Mouse (Mus musculus) intestine, embryonic 15.5 days (tissue): ENCODE data around the gene Lamtor2. TPM values are rescaled to one million over a fixed set of nuclear protein-coding genes. Genes with fewer than 3 reads are reported as not detected.
A peak's percentile ranks its signal among the peaks of the same experiment; 100 is the strongest.

Experiments used
- ATAC-seq: fragments of 200-750 bp; cut with Nextera tagmentation; 2 replicates; pipeline ENCODE4 v1.8.0; 2017; ENCODE audit warnings: moderate TSS enrichment, moderate library complexity
- H3K27ac ChIP-seq: fragments of 300-500 bp; sonication (generic); 2 replicates; pipeline ENCODE4 v1.5.1; 2015; ENCODE audit warnings: mild to moderate bottlenecking, inconsistent platforms
- H3K27me3 ChIP-seq: fragments of 300-500 bp; sonication (generic); replicated peaks from 2 replicates; pipeline ENCODE4 v1.6.1; 2015; ENCODE audit warnings: inconsistent platforms
- H3K36me3 ChIP-seq: fragments of 300-500 bp; sonication (generic); 2 replicates; pipeline ENCODE4 v1.6.1; 2015; ENCODE audit warnings: inconsistent platforms
- H3K4me1 ChIP-seq: fragments of 300-500 bp; sonication (generic); replicated peaks from 2 replicates; pipeline ENCODE4 v1.6.1; 2015; ENCODE audit warnings: inconsistent platforms
- H3K4me2 ChIP-seq: fragments of 300-500 bp; sonication (generic); replicated peaks from 2 replicates; pipeline ENCODE4 v1.6.1; 2015; ENCODE audit warnings: mild to moderate bottlenecking, inconsistent platforms
- H3K4me3 ChIP-seq: fragments of 300-500 bp; sonication (generic); replicated peaks from 2 replicates; pipeline ENCODE4 v1.5.1; 2015; ENCODE audit warnings: inconsistent platforms
- H3K9ac ChIP-seq: fragments of 300-500 bp; sonication (generic); 2 replicates; pipeline ENCODE4 v1.6.1; 2015; ENCODE audit warnings: inconsistent platforms
- H3K9me3 ChIP-seq: fragments of 300-500 bp; sonication (generic); 2 replicates; pipeline ENCODE4 v1.6.1; 2016; ENCODE audit warnings: inconsistent platforms
- WGBS: fragments of 180-500 bp; shearing (Covaris S2); methylation state at CpG from one replicate; pipeline ENCODE4 v1.1.7; 2015; 5-methylcytosine and 5-hydroxymethylcytosine counted together
- polyA plus RNA-seq: library from polyadenylated mRNA; unstranded; fragments of >200 nt; fragmentation: Nextera tagmentation; extraction: Ambion mirVana; gene quantifications from 2 replicates; pipeline ENCODE4 v1.2.1, GENCODE M21; 2015

The Lamtor2 gene
- polyA plus RNA-seq, 1 experiment from 2014 or later: 188 TPM

- Histone ChIP-seq H3K27ac (no peak overlapping the region), H3K9ac (0 out of 2 replicates have a peak overlapping the region, but pooled peaks have one; percentile 0), H3K27me3 (no peaks in the 10 kb centered on the region), H3K4me1 (peaks cover 52% of the 10 kb centered on the region), H3K36me3 (peaks cover 22% of the 10 kb centered on the region), H3K4me3 (no peak overlapping the region), H3K9me3 (no peaks in the 10 kb centered on the region), H3K4me2 (no peak overlapping the region)
- WGBS: 58% methylated on average over 9 of the region's 9 CpGs
- no peak for ATAC-seq
Measured at GRCm38 (mm10) chr3:88538271-88539145, 14.4 kb downstream of the Lamtor2 start.

- no peaks in the 10 kb centered on the region for H3K27me3 ChIP-seq
- H3K9ac ChIP-seq: peak overlapping the region; percentile 33; the same call in 1 of the 2 replicates
- H3K4me2 ChIP-seq: peak overlapping the region; percentile 82
- peak overlapping the region; percentile 56; the same call in 1 of the 2 replicates for H3K4me3 ChIP-seq
- H3K36me3 ChIP-seq: peaks cover 22% of the 10 kb centered on the region
- no peaks in the 10 kb centered on the region for H3K9me3 ChIP-seq
- H3K27ac ChIP-seq: peak overlapping the region; percentile 64; the same call in 1 of the 2 replicates
- peaks cover 55% of the 10 kb centered on the region for H3K4me1 ChIP-seq
- no peak for ATAC-seq
- 69% methylated on average over 6 of the region's 6 CpGs for WGBS
Measured at GRCm38 (mm10) chr3:88537146-88537545, 15.7 kb downstream of the Lamtor2 start.

GRCm38 (mm10) chr3:88536103-88536930 is 16.6 kb downstream of the Lamtor2 start:
- WGBS: 6% methylated on average over 64 of the region's 64 CpGs
- H3K9ac ChIP-seq: peak overlapping the region; percentile 33

GRCm38 (mm10) chr3:88535527-88535926 is 17.3 kb downstream of the Lamtor2 start:
- ATAC-seq: no peak
- peaks cover 57% of the 10 kb centered on the region for H3K4me1 ChIP-seq

More at GRCm38 (mm10) chr3:88536103-88536930, 16.6 kb downstream of the Lamtor2 start:
- H3K36me3 ChIP-seq: peaks cover 22% of the 10 kb centered on the region
- H3K9me3 ChIP-seq: no peaks in the 10 kb centered on the region
- H3K4me1 ChIP-seq: peaks cover 55% of the 10 kb centered on the region
- peak overlapping the region; percentile 64 for H3K27ac ChIP-seq
- H3K4me3 ChIP-seq: peak overlapping the region; percentile 56
- H3K4me2 ChIP-seq: peak overlapping the region; percentile 82
- no peaks in the 10 kb centered on the region for H3K27me3 ChIP-seq
- ATAC-seq: peak; percentile 62

GRCm38 (mm10) chr3:88535005-88535404 is 17.9 kb downstream of the Lamtor2 start:
- WGBS: 37% methylated on average over 3 of the region's 3 CpGs
- Histone ChIP-seq H3K9ac (peak overlapping the region; percentile 93), H3K27ac (no peak overlapping the region), H3K4me3 (peak overlapping the region; percentile 56), H3K27me3 (no peaks in the 10 kb centered on the region), H3K4me2 (peak overlapping the region; percentile 82), H3K36me3 (peaks cover 22% of the 10 kb centered on the region), H3K4me1 (peaks cover 63% of the 10 kb centered on the region), H3K9me3 (no peaks in the 10 kb centered on the region)
- ATAC-seq: no peak

More at GRCm38 (mm10) chr3:88535527-88535926, 17.3 kb downstream of the Lamtor2 start:
- H3K4me2 ChIP-seq: peak overlapping the region; percentile 82
- H3K4me3 ChIP-seq: peak overlapping the region; percentile 56; the same call in 1 of the 2 replicates
- WGBS: 56% methylated on average over 4 of the region's 4 CpGs
- no peaks in the 10 kb centered on the region for H3K27me3 ChIP-seq
- peaks cover 22% of the 10 kb centered on the region for H3K36me3 ChIP-seq
- H3K9ac ChIP-seq: peak overlapping the region; percentile 93
- no peaks in the 10 kb centered on the region for H3K9me3 ChIP-seq
- H3K27ac ChIP-seq: no peak overlapping the region

GRCm38 (mm10) chr3:88533706-88534105 is 19.2 kb downstream of the Lamtor2 start:
- Histone ChIP-seq H3K27me3 (no peaks in the 10 kb centered on the region), H3K4me1 (peaks cover 69% of the 10 kb centered on the region), H3K36me3 (peaks cover 20% of the 10 kb centered on the region), H3K4me3 (peak overlapping the region; percentile 56), H3K9ac (peak overlapping the region; percentile 93), H3K27ac (peak overlapping the region; percentile 87; the same call in 1 of the 2 replicates), H3K4me2 (peak overlapping the region; percentile 82), H3K9me3 (no peaks in the 10 kb centered on the region)
- ATAC-seq: no peak
- 0% methylated on average over 5 of the region's 5 CpGs for WGBS

- peaks cover 67% of the 10 kb centered on the region for H3K4me1 ChIP-seq
- peak; percentile 6; the same call in 1 of the 2 replicates for ATAC-seq
Measured at GRCm38 (mm10) chr3:88532689-88533511, 20.0 kb downstream of the Lamtor2 start.

GRCm38 (mm10) chr3:88532299-88532674 is 20.6 kb downstream of the Lamtor2 start, which contains the start of gene Mex3a:
Gene Mex3a, plus strand, starts transcription at chr3:88532395.
- Histone ChIP-seq H3K27ac (peak within 1 kb of the TSS; percentile 87), H3K36me3 (peaks cover 13% of the 10 kb centered on the region), H3K4me2 (peak within 1 kb of the TSS; percentile 82), H3K9ac (peak within 1 kb of the TSS; percentile 93), H3K4me1 (peaks cover 69% of the 10 kb centered on the region), H3K4me3 (peak within 1 kb of the TSS; percentile 56), H3K27me3 (no peaks in the 10 kb centered on the region), H3K9me3 (no peaks in the 10 kb centered on the region)
- peak; percentile 2; the same call in 1 of the 2 replicates for ATAC-seq
- WGBS: under 1% methylated on average over 20 of the region's 31 CpGs

More at GRCm38 (mm10) chr3:88532689-88533511, 20.0 kb downstream of the Lamtor2 start:
- Histone ChIP-seq H3K9me3 (no peaks in the 10 kb centered on the region), H3K27me3 (no peaks in the 10 kb centered on the region), H3K4me3 (peak overlapping the region; percentile 56), H3K36me3 (peaks cover 14% of the 10 kb centered on the region), H3K4me2 (peak overlapping the region; percentile 82), H3K9ac (peak overlapping the region; percentile 93), H3K27ac (peak overlapping the region; percentile 87)
- WGBS: under 1% methylated on average over 39 of the region's 40 CpGs

- ATAC-seq: peak; percentile 82
- no peaks in the 10 kb centered on the region for H3K27me3 ChIP-seq
- WGBS: under 1% methylated on average over 56 of the region's 63 CpGs
- peaks cover 62% of the 10 kb centered on the region for H3K4me1 ChIP-seq
- H3K36me3 ChIP-seq: peaks cover 6% of the 10 kb centered on the region
- H3K27ac ChIP-seq: peak overlapping the region; percentile 87
- peak overlapping the region; percentile 93 for H3K9ac ChIP-seq
- H3K4me2 ChIP-seq: peak overlapping the region; percentile 82
- peak overlapping the region; percentile 56 for H3K4me3 ChIP-seq
- H3K9me3 ChIP-seq: no peaks in the 10 kb centered on the region
Measured at GRCm38 (mm10) chr3:88531348-88532298, 21.3 kb downstream of the Lamtor2 start.

GRCm38 (mm10) chr3:88530082-88530864 is 22.6 kb downstream of the Lamtor2 start:
- Histone ChIP-seq H3K4me2 (peak overlapping the region; percentile 82), H3K9ac (peak overlapping the region; percentile 93), H3K4me1 (peaks cover 49% of the 10 kb centered on the region), H3K36me3 (peaks cover 1% of the 10 kb centered on the region; the same call in 1 of the 2 replicates), H3K9me3 (no peaks in the 10 kb centered on the region), H3K27ac (peak overlapping the region; percentile 87), H3K27me3 (no peaks in the 10 kb centered on the region), H3K4me3 (peak overlapping the region; percentile 56)
- 21% methylated on average over 11 of the region's 11 CpGs for WGBS
- ATAC-seq: no peak
